Mouse (Mus musculus) liver, postnatal 0 days (tissue): ENCODE results near the gene Gtf2ird1.
A peak's percentile ranks its signal among the peaks of the same experiment; 100 is the strongest.

Source experiments
- CTCF ChIP-seq: sonication (generic); IDR thresholded peaks from 2 replicates; pipeline ENCODE4 v1.5.1; 2016; ENCODE audit warnings: antibody characterized with exemption, low read depth
- EP300 ChIP-seq: IDR thresholded peaks from 2 replicates; pipeline ENCODE4 v1.6.1; 2016; ENCODE audit warnings: antibody characterized with exemption, low read depth, mild to moderate bottlenecking

DNA sequence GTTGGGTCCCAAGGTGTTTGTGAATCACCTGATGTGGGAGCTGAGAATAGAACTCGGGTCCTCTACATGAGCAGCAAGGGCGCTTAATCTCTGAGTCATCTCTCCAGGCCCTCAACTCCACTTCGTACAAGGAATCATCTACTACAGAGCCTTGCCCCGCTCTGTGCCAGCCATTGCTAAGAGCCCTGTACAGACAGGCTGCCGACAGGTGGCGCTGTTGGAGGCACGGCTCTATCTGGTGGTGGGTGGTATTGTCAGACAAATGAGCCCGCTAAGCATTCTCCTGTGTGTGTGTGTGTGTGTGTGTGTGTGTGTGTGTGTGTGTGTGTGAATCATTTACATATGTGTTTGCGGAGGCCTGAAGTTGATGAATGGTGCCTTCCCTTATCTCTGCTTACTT is 111.1 kb downstream of the Gtf2ird1 start:
- peak; percentile 53 for TF ChIP-seq CTCF
- no peak for TF ChIP-seq EP300
